Mouse (Mus musculus) stomach, embryonic 16.5 days (tissue): ENCODE measurements around the gene Foxn1. TPM values are rescaled to one million over a fixed set of nuclear protein-coding genes. Genes with fewer than 3 reads are reported as not detected.
A peak's percentile ranks its signal among the peaks of the same experiment; 100 is the strongest.

Experiments
- ATAC-seq: fragments of 200-750 bp; cut with Nextera tagmentation; 2 replicates; pipeline ENCODE4 v1.8.0; 2017; ENCODE audit warnings: moderate number of reproducible peaks, moderate TSS enrichment; ENCODE audit not compliant: insufficient read depth, low FRiP score
- H3K27ac ChIP-seq: fragments of 300-500 bp; sonication (generic); 2 replicates; pipeline ENCODE4 v1.5.1; 2014; ENCODE audit warnings: low read length
- H3K27me3 ChIP-seq: fragments of 300-500 bp; sonication (generic); 2 replicates; pipeline ENCODE4 v1.6.1; 2014; ENCODE audit warnings: low read length, control low read depth, mixed read lengths; ENCODE audit not compliant: control insufficient read depth, insufficient read depth
- H3K36me3 ChIP-seq: fragments of 300-500 bp; sonication (generic); 2 replicates; pipeline ENCODE4 v1.6.1; 2014; ENCODE audit warnings: low read length; ENCODE audit not compliant: control insufficient read depth, insufficient read depth
- H3K4me1 ChIP-seq: fragments of 300-500 bp; sonication (generic); 2 replicates; pipeline ENCODE4 v1.6.1; 2014; ENCODE audit warnings: low read length, control low read depth, mixed read lengths; ENCODE audit not compliant: control insufficient read depth, insufficient read depth
- H3K4me2 ChIP-seq: fragments of 300-500 bp; sonication (generic); 2 replicates; pipeline ENCODE4 v1.6.1; 2014; ENCODE audit warnings: low read depth, low read length, mixed read lengths
- H3K4me3 ChIP-seq: fragments of 300-500 bp; sonication (generic); replicated peaks from 2 replicates; pipeline ENCODE4 v1.5.1; 2014; ENCODE audit warnings: mild to moderate bottlenecking, low read length
- H3K9ac ChIP-seq: fragments of 300-500 bp; sonication (generic); 2 replicates; pipeline ENCODE4 v1.6.1; 2014; ENCODE audit warnings: low read length
- H3K9me3 ChIP-seq: fragments of 300-500 bp; sonication (generic); replicated peaks from 2 replicates; pipeline ENCODE4 v1.6.1; 2016; ENCODE audit warnings: low read length, control low read depth; ENCODE audit not compliant: control insufficient read depth
- WGBS: fragments of 180-500 bp; shearing (Covaris S2); extraction: QIAGEN DNeasy Blood & Tissue Kit; methylation state at CpG from one replicate; pipeline ENCODE4 v1.1.7; 2014; 5-methylcytosine and 5-hydroxymethylcytosine counted together
- polyA plus RNA-seq: library from polyadenylated mRNA; unstranded; fragments of >200 nt; fragmentation: Nextera tagmentation; extraction: Ambion mirVana; gene quantifications from 2 replicates; pipeline ENCODE4 v1.2.1, GENCODE M21; 2015

Foxn1 gene
- polyA plus RNA-seq, 1 experiment from 2014 or later, result 1.6 TPM

DNA sequence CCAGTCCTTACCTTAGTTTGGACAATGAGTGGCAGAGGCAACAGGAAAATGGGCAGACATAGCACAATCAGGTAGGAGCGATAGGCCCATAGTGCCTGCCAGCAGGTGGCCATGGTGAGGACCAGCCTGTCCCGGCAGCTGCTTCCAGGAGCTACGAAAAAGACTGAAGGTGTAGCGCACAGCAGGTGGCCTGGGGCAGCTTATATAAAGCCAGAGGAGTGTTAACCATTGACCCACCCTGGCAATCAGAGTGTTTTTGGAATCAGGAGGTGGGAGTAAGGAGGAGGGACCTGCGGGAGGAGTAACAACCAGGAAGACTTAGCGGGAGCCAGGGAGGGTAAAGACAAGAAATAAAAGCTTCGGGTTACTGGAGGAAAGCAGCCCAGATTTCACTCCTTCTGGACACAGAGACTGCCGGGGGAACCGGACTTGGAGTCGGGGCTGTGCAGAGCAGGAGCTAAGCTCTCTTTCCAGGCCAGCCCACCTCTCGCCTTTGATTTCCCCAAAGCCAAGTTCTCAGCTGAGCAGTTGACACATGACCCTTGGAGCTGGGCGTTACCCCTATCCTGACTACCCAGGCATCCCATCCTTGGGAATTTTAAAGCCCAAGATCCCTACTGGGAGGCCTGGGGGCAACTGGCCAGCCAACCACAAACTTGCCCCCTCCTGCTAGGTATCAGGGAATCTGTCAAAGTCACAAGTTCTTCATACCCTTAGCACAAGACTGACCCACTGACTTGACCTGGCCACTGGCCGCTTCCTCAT lies 35.9 kb upstream of the Foxn1 start, which contains the start of gene Slc13a2:
Gene Slc13a2 (minus strand): TSS at position 163 of the 765 bp plus-strand sequence.
- WGBS, result 21% methylated on average over 13 of the region's 13 CpGs
- no peak within 1 kb of the TSS for H3K4me3 ChIP-seq
- no peaks in the 10 kb centered on the region for H3K36me3 ChIP-seq
- H3K9me3 ChIP-seq, result no peaks in the 10 kb centered on the region
- H3K9ac ChIP-seq, result no peak within 1 kb of the TSS; the same call in 1 of the 2 replicates
- H3K27ac ChIP-seq, result no peak within 1 kb of the TSS; the same call in 1 of the 2 replicates
- no peaks in the 10 kb centered on the region for H3K4me1 ChIP-seq
- ATAC-seq, result peak; percentile 24
- no peaks in the 10 kb centered on the region for H3K27me3 ChIP-seq
- no peak within 1 kb of the TSS for H3K4me2 ChIP-seq

DNA sequence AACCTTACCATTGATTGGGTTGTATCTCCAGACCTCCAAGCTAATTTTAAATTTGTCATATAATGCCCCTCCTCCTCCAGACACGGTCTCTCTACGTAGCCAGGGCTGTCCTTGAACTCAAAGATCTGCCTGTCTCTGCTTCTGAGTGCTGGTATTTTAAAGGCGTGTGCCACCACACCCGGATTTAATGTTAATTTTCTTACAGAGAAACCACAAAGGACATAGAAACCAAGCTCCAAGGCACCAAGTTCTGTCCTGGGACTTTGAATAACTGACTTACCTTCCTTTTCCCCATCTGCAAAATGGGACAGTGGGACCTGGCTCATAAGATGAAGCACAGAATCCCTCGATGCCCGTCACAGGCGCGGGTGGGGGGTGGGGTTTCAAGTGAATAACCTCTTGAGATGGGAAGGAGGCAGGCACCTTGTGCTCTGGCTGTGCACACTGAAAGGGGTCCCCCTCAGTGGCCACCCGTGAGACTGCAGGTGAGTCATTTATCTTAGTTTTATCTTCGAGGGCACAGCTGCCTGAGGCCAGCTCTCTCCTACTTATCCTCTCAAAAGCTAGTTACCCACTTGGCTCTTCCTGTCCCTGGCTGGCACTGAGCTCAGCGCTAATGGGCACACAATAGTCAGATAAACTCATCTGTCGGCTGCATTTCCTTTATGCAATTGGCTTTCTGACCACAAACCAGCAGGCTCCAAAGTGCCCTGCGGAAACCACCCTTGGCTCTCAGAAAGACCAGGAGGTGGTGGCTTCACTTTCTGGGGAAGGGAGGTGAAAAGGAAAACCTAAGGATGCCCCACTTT lies 35.0 kb upstream of the Foxn1 start:
- Histone ChIP-seq H3K4me3 (no peak overlapping the region), H3K36me3 (no peaks in the 10 kb centered on the region), H3K27me3 (no peaks in the 10 kb centered on the region), H3K9me3 (no peaks in the 10 kb centered on the region), H3K9ac (no peak overlapping the region), H3K27ac (no peak overlapping the region), H3K4me1 (no peaks in the 10 kb centered on the region), H3K4me2 (no peak overlapping the region)
- ATAC-seq, result 0 out of 2 replicates have a peak, but pooled peaks have one; percentile 4
- WGBS, result 61% methylated on average over 13 of the region's 13 CpGs

DNA sequence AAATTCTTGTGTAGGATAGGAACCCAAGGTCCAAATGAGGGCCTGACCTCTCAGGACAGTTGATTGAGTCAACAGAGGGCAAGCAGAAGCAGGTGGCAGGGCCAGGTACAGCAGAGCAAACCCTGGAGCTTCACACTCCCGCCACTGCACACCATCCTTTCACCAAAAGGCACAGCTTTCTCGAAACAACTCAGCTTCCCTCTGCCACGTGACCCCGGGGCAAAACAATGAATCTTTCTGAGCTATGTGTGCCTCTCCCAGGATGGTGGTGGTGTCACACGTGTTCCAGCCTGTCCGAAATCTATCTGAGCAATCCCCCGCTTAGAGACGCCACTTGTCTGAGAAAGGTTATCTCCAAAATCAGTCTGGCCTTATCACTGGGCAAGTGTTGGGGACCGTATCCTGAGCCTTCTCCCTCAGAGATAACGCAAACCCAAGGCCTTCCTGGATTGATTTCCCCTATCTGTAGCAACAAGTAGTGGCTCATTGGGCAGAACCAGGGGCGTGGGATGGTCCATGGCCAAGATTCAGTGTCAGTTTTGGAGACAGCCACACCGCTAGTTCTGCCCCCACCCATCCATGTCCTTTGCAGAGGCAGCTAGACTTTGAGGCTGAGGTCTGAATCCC lies 34.0 kb upstream of the Foxn1 start:
- WGBS, result 46% methylated on average over 12 of the region's 12 CpGs
- no peaks in the 10 kb centered on the region for H3K4me1 ChIP-seq
- H3K9ac ChIP-seq, result no peak overlapping the region
- H3K27ac ChIP-seq, result no peak overlapping the region
- no peak overlapping the region for H3K4me2 ChIP-seq
- H3K36me3 ChIP-seq, result no peaks in the 10 kb centered on the region
- no peaks in the 10 kb centered on the region for H3K27me3 ChIP-seq
- ATAC-seq, result no peak
- no peaks in the 10 kb centered on the region for H3K9me3 ChIP-seq
- no peak overlapping the region for H3K4me3 ChIP-seq

DNA sequence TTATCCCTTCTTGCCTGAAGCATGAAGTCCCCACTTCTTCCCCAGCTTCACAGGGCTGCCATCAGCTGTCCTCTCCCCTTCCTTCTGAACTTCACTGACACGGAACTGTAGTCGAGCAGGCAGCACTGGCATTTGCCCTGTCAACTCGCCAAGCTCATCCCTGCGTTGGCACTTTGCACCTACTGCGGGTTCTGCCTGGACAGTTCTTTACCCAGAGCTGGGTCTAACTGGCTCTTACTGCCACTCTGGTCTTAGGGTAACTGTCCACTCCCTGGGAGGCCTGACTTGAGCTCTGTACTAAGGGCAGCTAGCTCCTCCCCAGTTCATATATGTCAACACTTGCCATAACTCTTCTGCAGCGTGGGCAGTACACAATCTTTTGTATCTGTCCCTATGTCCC lies 30.5 kb upstream of the Foxn1 start:
- H3K4me1 ChIP-seq, result no peaks in the 10 kb centered on the region
- H3K27ac ChIP-seq, result no peak overlapping the region
- H3K9ac ChIP-seq, result no peak overlapping the region
- no peaks in the 10 kb centered on the region for H3K36me3 ChIP-seq
- H3K9me3 ChIP-seq, result no peaks in the 10 kb centered on the region
- H3K27me3 ChIP-seq, result no peaks in the 10 kb centered on the region
- no peak for ATAC-seq
- H3K4me3 ChIP-seq, result no peak overlapping the region
- H3K4me2 ChIP-seq, result no peak overlapping the region
- 80% methylated on average over 6 of the region's 6 CpGs for WGBS

DNA sequence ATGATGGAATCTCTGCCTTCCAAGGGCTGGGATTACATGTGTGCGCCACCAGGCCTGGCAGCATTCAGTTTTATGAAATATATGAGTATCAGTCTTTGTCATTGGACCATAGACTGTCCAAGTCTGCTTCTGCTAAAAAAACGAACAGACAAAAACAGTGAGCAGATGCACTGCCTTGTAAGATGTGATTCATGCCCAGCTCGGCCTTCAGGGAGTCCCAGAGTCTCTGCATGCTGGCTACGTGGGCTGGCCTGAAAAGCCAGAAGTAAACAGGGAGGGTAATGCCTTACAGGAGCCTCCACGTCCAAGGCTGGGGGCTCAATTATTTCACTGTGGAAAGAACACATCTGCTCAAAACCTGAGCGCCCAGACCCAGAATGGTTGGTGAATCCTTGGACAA lies 26.5 kb upstream of the Foxn1 start:
- no peaks in the 10 kb centered on the region for H3K4me1 ChIP-seq
- H3K36me3 ChIP-seq, result no peaks in the 10 kb centered on the region
- H3K27ac ChIP-seq, result no peak overlapping the region
- H3K4me2 ChIP-seq, result no peak overlapping the region
- no peak for ATAC-seq
- H3K27me3 ChIP-seq, result no peaks in the 10 kb centered on the region
- H3K9ac ChIP-seq, result no peak overlapping the region
- H3K4me3 ChIP-seq, result no peak overlapping the region
- no peaks in the 10 kb centered on the region for H3K9me3 ChIP-seq
- 57% methylated on average over 6 of the region's 6 CpGs for WGBS

DNA sequence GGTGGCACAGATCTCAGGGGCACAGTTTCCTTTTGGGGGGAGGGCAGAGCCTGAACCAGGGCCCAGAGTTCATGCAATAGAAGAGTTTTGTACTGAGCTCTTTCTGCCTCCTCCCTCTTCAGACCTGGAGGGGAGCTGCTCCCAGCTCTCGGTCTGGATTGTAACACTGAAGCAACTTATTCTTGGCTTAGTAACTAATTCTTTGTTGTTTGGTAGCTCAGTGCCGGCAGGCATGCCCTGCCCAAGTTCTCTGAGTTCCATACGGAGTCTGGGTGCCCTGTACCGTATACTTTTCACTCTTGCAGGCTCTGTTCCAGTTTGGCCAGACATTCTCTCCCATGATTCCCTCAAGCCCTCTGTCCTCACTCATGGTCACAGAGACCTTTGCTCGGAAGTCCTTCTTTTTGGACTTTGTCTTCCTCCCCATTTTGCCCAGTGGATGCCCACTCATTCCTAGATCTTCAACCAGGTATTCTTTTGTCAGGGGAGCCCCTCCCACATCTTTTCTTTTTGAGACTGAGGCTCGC lies 26.0 kb upstream of the Foxn1 start:
- ATAC-seq, result no peak
- H3K27me3 ChIP-seq, result no peaks in the 10 kb centered on the region
- H3K36me3 ChIP-seq, result no peaks in the 10 kb centered on the region
- no peak overlapping the region for H3K9ac ChIP-seq
- H3K4me2 ChIP-seq, result no peak overlapping the region
- H3K4me3 ChIP-seq, result no peak overlapping the region
- H3K9me3 ChIP-seq, result no peaks in the 10 kb centered on the region
- H3K4me1 ChIP-seq, result no peaks in the 10 kb centered on the region
- 78% methylated on average over 6 of the region's 6 CpGs for WGBS
- no peak overlapping the region for H3K27ac ChIP-seq

DNA sequence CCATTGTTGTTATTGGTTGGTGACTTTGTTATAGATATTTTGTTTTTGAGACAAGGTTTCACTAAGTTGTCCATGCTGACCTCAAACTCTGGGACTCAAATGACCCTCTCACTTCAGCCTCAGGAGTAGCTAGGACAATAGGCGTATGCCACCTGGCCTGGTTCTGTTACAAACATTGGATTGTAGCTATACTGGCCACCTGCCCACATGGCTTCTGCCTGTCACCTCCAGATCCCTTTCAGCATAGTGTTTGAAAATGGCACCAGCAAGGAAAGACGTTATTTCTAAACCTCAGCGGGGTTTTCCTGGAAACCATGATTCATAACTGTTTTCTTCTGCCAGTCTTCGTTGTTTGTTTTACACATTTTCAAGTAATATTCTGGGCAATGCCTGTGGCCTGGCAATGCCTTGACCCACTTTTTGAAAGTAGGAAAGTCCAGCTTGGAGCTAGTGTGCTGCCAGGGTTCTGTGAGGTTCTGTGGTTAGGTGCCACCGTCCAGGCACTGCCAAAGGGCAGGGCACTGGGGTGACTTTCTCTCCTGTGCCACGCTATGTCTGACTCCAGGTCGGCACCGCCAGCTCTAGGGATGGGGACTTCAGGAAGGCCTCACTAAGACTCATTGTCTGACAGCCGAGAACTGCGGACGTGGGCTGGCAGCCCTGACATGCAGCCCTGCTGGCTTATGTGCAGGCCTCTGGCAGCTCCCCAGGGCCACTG lies 25.4 kb upstream of the Foxn1 start:
- 79% methylated on average over 11 of the region's 11 CpGs for WGBS
- ATAC-seq, result no peak
- no peak overlapping the region for H3K9ac ChIP-seq
- H3K9me3 ChIP-seq, result no peaks in the 10 kb centered on the region
- H3K4me2 ChIP-seq, result no peak overlapping the region
- no peaks in the 10 kb centered on the region for H3K36me3 ChIP-seq
- no peaks in the 10 kb centered on the region for H3K4me1 ChIP-seq
- no peak overlapping the region for H3K4me3 ChIP-seq
- H3K27me3 ChIP-seq, result no peaks in the 10 kb centered on the region
- H3K27ac ChIP-seq, result no peak overlapping the region

DNA sequence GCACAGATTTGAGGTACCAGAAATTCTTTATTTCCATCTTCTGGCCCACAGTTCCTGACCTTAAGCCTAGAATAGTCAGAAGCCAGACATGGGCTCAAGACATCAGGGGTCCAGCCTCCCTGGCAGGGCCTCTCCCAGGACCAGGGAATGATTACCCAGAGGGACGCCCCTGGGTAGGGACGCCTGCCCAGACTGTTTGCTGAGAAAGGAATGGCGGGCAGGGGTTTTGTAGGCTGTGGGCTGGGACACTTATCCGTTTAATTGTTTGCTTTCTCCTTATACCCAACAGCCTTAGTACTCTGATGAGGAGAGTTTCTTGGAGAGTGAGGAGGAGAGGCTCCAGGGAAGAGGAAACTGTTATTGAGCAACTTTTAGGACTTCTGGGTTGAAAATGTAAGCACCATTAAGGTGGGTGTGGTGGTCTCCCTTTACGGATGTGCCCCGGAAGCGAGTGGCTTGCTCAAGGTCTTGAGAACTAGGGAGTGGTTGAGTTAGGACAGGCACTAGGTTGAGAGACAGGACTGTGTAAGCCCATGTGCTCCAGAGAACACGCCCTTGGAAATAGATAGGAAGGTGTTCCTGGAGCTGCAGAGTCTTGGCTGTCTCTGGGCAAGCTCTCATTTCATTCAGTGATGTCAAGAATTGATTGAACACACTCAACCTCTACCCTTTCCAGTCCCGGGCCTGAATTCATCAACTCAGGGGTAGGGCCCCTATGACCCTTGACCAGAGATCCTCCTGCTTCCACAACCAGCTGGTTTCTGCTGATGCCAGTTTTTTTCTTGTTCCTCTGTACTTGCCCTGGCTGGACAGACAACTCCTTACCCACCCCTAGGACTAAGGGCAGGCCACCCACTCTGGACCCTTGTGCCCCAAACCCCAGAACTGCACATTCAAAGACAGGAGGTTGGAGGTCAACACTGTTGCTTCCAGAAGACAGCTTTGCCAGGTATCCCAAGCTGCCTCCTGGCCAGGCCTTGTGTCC lies 22.2 kb upstream of the Foxn1 start:
- no peaks in the 10 kb centered on the region for H3K27me3 ChIP-seq
- no peak overlapping the region for H3K9ac ChIP-seq
- peak overlapping the region; percentile 5; the same call in 1 of the 2 replicates for H3K27ac ChIP-seq
- WGBS, result 59% methylated on average over 9 of the region's 9 CpGs
- ATAC-seq, result peak; percentile 59; the same call in 1 of the 2 replicates
- H3K36me3 ChIP-seq, result no peaks in the 10 kb centered on the region
- H3K4me3 ChIP-seq, result no peak overlapping the region
- H3K4me2 ChIP-seq, result no peak overlapping the region
- H3K9me3 ChIP-seq, result no peaks in the 10 kb centered on the region
- H3K4me1 ChIP-seq, result no peaks in the 10 kb centered on the region
